Mouse (Mus musculus) left cerebral cortex, adult 6 months (tissue): ENCODE results near the gene Olfr105-ps. TPM values are rescaled to one million over a fixed set of nuclear protein-coding genes. Genes with fewer than 3 reads are reported as not detected.

Source experiments
- long read RNA-seq, 2 experiments: library from polyadenylated mRNA; unstranded; transcript quantifications; one replicate each; pipeline ENCODE4 v2.0.0; 2019 to 2020
- polyA plus RNA-seq: library from polyadenylated mRNA; unstranded; fragments of <200 nt; fragmentation: Nextera tagmentation; gene quantifications from 2 replicates; pipeline ENCODE4 v1.2.3, GENCODE M21; 2021

The Olfr105-ps gene
- not detected in 2 replicates for polyA plus RNA-seq
- long read RNA-seq, experiment 1 = 0 reads
- long read RNA-seq, experiment 2 = 0 reads

DNA sequence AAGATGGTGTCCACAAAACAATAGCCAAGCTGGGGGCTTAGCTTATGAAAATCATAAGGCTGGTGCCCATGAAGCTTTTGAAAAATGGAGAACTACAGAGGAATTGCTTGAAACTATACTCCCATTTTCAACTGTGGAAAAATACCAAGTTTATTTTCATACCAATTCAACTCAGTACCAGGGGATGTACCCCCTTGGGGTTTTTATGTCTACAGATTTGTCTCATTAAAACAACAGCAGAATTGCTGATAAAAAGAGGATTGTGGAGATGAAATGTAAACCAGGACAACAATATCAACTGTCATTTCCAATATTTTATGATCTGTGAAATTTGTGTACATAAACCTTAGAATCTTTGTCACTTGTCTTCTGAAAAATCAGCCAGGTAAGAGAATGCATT is at the start of gene Olfr105-ps:
Gene Olfr105-ps (plus strand): TSS at position 301 of the 400 bp plus-strand sequence.

DNA sequence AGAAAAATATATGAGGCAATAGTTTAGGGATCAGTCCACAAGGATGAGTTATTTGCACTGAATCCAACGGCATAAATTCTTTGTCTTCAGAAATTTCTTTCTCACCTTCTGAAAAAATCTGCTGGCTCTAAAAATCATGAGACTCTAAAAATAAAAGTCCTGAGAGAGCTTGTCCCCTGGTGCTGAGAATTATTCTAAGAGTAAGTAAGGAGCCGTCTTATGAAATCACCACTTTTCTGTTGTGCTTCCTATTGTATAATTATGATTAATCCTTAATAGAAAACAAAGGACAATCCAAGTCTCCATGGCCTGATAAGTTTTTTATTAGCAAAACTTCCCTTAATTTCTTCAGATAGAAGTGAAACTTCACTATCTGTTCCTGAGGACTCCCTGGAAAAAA is 39.2 kb upstream of the Olfr105-ps start, which contains the start of gene Olfr103:
Gene Olfr103 (minus strand): TSS at position 101 of the 400 bp plus-strand sequence.

DNA sequence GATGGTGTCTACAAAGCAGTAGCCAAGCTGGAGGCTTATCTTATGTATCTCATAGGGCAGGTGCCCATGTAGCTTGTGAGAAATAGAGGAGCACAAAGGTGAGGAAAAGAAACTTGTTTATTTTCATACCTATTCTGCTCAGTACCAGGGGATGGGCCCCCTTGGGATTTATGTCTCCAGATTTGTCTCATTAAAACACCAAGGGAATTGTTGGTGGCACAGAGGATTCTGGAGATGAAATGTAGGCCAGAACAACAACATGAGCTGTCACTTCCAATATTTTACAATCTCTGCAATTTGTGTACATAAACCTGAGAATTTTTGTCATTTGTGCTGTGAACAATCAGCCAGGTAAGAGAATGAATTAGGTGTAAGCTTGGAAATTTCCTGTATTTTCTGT is 19.6 kb upstream of the Olfr105-ps start, which contains the start of gene Olfr104-ps:
Gene Olfr104-ps (plus strand): TSS at position 301 of the 400 bp plus-strand sequence.

DNA sequence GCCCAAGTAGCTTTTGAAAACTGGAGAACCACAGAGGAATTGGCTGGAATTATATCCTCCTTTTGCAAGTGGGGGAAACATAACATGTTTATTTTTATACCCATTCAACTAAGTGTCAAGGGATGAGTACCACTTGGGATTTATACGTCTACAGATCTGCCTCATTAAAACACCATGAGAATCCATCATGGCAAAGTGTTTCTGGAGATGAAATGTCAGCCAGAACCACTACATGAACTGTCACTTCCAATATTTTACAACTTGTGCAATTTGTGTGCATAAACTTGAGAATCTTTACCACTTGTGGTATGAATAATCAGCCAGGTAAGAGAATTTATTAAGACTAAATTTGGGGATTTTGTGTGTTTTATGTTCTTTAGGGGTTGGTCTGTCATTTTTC is 11.3 kb downstream of the Olfr105-ps start, which contains the start of gene Olfr106-ps:
Gene Olfr106-ps (plus strand): TSS at position 301 of the 400 bp plus-strand sequence.

DNA sequence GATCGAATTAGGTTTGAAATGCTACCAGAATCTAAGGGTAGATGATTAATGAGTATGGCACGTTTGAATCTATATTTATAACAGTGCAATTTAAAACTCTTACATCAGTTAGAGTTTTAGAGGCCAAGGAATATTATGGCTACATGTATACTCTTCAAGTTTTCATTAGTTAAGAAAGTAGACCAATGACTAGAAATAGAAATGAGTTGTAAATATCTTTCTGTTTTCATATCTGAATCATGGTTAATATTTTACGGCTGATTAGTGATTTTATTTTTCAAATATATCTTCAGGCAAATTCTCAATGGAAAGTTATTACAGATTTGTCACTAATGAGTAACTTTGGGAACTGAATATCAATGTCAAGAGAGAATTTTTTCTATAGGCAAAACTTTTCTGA is 20.1 kb downstream of the Olfr105-ps start, which contains the start of gene Olfr107:
Gene Olfr107 (plus strand): TSS at position 301 of the 400 bp plus-strand sequence.

Other genes with a start within 250 kb of the Olfr105-ps start
- gene Olfr93, start 217.5 kb upstream of the Olfr105-ps start, polyA plus RNA-seq = not detected in 2 replicates
- not detected in 2 replicates for gene Ubd, start 185.1 kb upstream of the Olfr105-ps start, polyA plus RNA-seq
- not detected in 2 replicates for gene Olfr94, start 178.0 kb upstream of the Olfr105-ps start, polyA plus RNA-seq
- gene Olfr95, start 165.9 kb upstream of the Olfr105-ps start, polyA plus RNA-seq = not detected in 2 replicates
- not detected in 2 replicates for gene Olfr96, start 158.9 kb upstream of the Olfr105-ps start, polyA plus RNA-seq
- not detected in 2 replicates for gene Olfr97, start 141.7 kb upstream of the Olfr105-ps start, polyA plus RNA-seq
- gene Olfr98, start 115.3 kb upstream of the Olfr105-ps start, polyA plus RNA-seq = not detected in 2 replicates
- gene H2-M3, start 108.8 kb upstream of the Olfr105-ps start, polyA plus RNA-seq = 4.9 and 5.0 TPM in 2 replicates
- gene Olfr99, start 95.6 kb upstream of the Olfr105-ps start, polyA plus RNA-seq = not detected in 2 replicates
- gene Olfr101, start 74.7 kb upstream of the Olfr105-ps start, polyA plus RNA-seq = not detected in 2 replicates
- gene Olfr102, start 62.0 kb upstream of the Olfr105-ps start, polyA plus RNA-seq = not detected in 2 replicates
- gene Olfr103, start 39.3 kb upstream of the Olfr105-ps start, polyA plus RNA-seq = not detected in 2 replicates
- gene Olfr104-ps, start 19.5 kb upstream of the Olfr105-ps start, polyA plus RNA-seq = not detected in 2 replicates
- gene Olfr106-ps, start 11.4 kb downstream of the Olfr105-ps start, polyA plus RNA-seq = not detected in 2 replicates
- not detected in 2 replicates for gene Olfr107, start 20.2 kb downstream of the Olfr105-ps start, polyA plus RNA-seq
- gene Olfr108, start 66.4 kb downstream of the Olfr105-ps start, polyA plus RNA-seq = not detected in 2 replicates
- not detected in 2 replicates for gene Olfr109, start 79.9 kb downstream of the Olfr105-ps start, polyA plus RNA-seq
- gene H2-M2, start 104.5 kb downstream of the Olfr105-ps start, polyA plus RNA-seq = not detected in 2 replicates
- not detected in 2 replicates for gene Olfr110, start 113.4 kb downstream of the Olfr105-ps start, polyA plus RNA-seq
- gene Olfr111, start 129.0 kb downstream of the Olfr105-ps start, polyA plus RNA-seq = 0.11 TPM in 1 of 2 replicates, not detected in the other
- not detected in 2 replicates for gene Olfr112, start 190.4 kb downstream of the Olfr105-ps start, polyA plus RNA-seq
- gene Olfr113, start 198.6 kb downstream of the Olfr105-ps start, polyA plus RNA-seq = not detected in 2 replicates
- not detected in 2 replicates for gene Olfr114, start 213.7 kb downstream of the Olfr105-ps start, polyA plus RNA-seq
- gene Olfr115, start 248.1 kb downstream of the Olfr105-ps start, polyA plus RNA-seq = not detected in 2 replicates
- gene Olfr116, start 248.2 kb downstream of the Olfr105-ps start, polyA plus RNA-seq = not detected in 2 replicates